Mouse (Mus musculus): ENCODE measurements at regions not wholly inside any gene's neighbourhood (a gene's known extent, or its start where the extent isn't known, plus 50 kb on each side); places are given as distances from the start of the nearest gene placed in this dataset.

DNA sequence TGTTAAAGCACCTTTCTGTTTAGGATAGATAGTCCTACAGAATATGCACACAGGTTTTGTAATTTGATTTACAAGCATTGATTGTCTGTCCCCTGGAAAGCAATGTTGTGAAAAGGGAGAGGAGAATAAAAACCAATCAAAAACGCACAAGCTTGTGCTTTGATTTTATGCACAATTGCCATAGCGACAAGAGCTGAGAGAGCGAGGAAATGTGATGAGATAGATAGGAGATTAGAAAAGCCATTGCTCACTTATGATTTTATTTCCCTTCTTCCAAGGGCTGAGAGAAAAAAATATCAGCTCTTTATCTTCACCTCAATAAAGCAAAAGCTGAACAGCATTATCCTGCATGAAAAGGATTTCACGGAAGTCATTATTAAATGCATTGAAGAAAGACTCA is 133.0 kb upstream of the Nrxn1 start:
- DNase-seq, result no peak

DNA sequence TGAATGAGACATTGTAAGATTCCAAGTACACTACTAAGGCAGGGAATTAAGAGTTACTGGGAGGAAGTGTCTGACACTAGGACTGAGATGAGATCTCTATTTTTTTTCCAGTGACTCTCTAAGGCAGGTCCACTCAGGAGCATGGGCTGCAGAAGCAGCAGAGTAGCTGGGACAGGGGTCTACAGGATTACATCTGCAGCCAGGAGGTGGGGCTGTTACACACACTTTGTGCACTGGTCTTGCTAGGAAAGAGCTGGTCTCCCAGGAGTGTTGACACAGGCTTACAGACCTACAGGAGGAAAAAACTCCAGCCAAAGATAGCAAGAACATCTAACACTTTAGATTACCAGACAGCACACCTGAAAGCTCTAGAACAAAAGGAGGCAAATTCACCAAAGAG is 123.6 kb upstream of the Nrxn1 start:
- DNase-seq, result peak; percentile 4

- no peak for DNase-seq
Measured at GRCm38 (mm10) chr17:91182574-91182973, 89.7 kb upstream of the Nrxn1 start.

- no peak for DNase-seq
Measured at GRCm38 (mm10) chr17:91161834-91162233, 69.0 kb upstream of the Nrxn1 start.
